Mouse (Mus musculus) cerebellum, adult 18-20 months (tissue): ENCODE data around the gene Psmg4.

ENCODE experiments used
- DNase-seq, 2 experiments: peaks; one replicate each; pipeline ENCODE4 v3.0.0; 2021

Psmg4 gene

DNA sequence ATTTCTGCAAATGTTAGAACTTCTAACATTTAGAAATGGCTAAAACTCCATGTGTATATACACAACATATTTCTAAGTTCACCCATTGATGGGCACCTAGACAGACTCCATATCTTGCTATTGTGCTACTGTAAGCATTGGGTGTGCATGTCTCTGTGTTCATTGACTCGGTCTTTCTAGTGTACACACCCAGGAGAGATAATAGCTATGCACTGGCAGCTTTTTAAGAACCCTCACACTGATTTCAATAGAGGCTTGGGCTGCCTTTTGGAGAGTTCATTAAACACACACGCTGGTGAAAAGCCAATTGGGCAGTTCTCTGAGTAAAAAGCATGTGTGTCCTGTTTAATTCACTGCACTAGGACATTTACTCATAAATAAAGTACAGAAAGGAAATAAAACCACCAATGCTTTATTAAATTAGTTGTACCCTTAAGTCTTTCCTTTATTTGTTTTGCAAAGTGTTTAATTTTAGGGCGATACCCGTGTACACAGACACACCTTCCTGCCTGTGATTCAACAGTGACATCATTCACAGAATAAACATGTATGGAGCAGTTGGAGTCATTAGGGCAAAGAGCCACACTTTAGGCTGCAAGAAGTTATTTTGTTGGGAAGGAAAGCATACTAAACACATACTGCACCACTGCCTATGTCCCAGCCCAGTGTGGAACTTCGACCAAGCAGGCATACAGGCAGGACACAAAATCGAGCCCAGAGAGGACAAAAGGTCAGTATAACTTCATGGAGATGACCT lies 45.1 kb downstream of the Psmg4 start:
- no peak for DNase-seq

DNA sequence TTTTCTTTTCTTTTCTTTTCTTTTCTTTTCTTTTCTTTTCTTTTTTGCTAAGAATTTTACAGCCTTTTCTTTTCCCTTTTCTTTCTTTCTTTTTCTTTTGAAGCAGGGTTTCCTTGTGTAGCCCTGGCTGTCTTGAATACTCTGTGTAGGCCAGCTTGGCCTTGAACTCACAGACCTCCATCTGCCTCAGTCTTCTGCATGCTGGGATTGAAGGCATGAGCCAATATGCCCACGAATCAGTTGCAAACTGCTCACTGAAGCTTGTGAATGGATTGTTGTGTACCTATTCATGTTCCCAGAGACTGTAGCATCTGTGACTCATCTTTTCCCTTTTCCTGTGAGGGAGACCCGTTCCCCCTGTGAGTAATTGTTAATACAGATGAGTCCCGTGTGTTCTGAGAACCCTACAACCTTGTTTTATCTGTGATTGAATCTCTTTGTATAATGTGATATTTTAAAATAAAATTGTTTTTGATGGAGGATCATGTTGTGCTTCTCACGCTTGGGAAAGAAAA lies 48.6 kb downstream of the Psmg4 start:
- no peak for DNase-seq

- DNase-seq: no peak
Observed at GRCm38 (mm10) chr13:34212735-34213212, 50.0 kb downstream of the Psmg4 start.

DNA sequence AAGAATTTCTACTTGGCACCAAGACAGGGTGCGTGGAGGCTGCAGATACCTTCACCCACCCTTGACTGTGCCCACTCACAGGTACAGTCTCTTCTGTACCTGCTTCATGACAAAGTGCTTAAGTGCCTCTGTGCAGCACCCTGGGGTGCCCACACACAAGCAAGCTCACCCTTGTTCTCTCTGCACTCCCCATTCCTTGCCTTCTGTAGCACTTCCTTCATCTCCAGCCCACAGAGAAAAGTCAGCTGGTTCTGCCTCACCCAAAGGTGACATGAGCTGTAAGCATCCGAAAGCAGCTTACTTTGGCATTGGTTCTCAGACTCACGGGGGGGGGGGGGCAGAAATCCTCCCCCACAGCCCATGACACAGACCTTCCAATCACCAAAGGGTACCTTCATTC lies 52.1 kb downstream of the Psmg4 start:
- DNase-seq: no peak

GRCm38 (mm10) chr13:34218776-34219175 lies 56.0 kb downstream of the Psmg4 start:
- no peak for DNase-seq

- DNase-seq: no peak
Observed at GRCm38 (mm10) chr13:34219728-34220127, 57.0 kb downstream of the Psmg4 start.

DNA sequence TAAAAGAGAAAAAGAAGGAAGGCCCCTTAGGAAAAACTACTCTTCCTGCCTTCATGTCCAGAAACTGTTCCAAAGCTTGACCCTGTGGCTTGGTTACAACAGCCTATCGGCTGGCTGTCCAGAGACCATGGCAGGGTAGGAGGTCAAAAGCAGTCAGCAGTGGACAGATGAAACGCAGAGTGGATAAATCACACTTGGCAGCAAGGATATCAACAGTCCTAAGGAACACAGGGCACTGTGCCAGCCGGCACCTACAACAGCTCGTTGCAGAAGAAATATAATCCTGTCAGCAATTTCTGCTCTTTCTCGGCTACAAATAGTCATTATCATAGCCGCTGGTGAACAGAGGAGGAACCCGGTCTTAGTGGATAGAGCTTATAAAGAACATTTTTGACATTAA lies 60.2 kb downstream of the Psmg4 start:
- DNase-seq: peak; percentile 67 to 74

DNA sequence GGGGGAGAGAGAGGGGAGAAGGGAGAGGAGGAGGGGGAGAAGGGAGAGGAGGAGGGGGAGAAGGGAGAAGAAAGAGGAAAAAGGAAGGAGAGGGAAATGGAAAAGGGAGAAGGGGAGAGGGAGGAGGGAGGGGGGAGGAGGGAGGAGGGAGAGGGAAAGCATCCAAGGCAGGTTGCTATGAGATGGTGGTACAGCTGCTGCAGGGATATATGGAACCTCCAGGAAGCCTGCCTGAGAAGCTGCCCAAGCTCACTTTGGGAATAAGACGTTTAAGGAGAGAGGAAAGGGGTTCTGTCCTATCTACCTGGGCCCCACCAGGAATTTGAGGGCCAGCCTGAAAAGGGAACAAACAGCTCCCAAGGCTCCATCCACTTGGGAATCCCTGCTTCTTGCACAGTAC lies 64.2 kb downstream of the Psmg4 start:
- DNase-seq: no peak
